Mouse (Mus musculus) hindbrain, embryonic 13.5 days (tissue): Measurements from ENCODE around the gene Oas1h. TPM values are rescaled to one million over a fixed set of nuclear protein-coding genes. Genes with fewer than 3 reads are reported as not detected.
"Not testable (repeated sequence)": the region's sequence is repeated elsewhere in the genome, so short reads cannot be mapped to it uniquely, and the experiment has no call there.

Experiments
- ATAC-seq: fragments of 200-750 bp; cut with Nextera tagmentation; 2 replicates; pipeline ENCODE4 v1.8.0; 2017; ENCODE audit warnings: moderate TSS enrichment; ENCODE audit not compliant: low FRiP score
- H3K27ac ChIP-seq: fragments of 300-500 bp; sonication (generic); 2 replicates; pipeline ENCODE4 v1.5.1; 2015; ENCODE audit warnings: inconsistent platforms, mild to moderate bottlenecking, moderate library complexity
- H3K27me3 ChIP-seq: fragments of 300-500 bp; sonication (generic); 2 replicates; pipeline ENCODE4 v1.6.1; 2015; ENCODE audit warnings: mild to moderate bottlenecking, inconsistent platforms
- H3K36me3 ChIP-seq: fragments of 300-500 bp; sonication (generic); 2 replicates; pipeline ENCODE4 v1.6.1; 2015; ENCODE audit warnings: mild to moderate bottlenecking, inconsistent platforms
- H3K4me1 ChIP-seq: fragments of 300-500 bp; sonication (generic); replicated peaks from 2 replicates; pipeline ENCODE4 v1.6.1; 2015; ENCODE audit warnings: inconsistent platforms
- H3K4me2 ChIP-seq: fragments of 300-500 bp; sonication (generic); 2 replicates; pipeline ENCODE4 v1.6.1; 2015; ENCODE audit warnings: inconsistent platforms, mild to moderate bottlenecking, moderate library complexity
- H3K4me3 ChIP-seq: fragments of 300-500 bp; sonication (generic); 2 replicates; pipeline ENCODE4 v1.5.1; 2015; ENCODE audit warnings: mild to moderate bottlenecking, inconsistent platforms
- H3K9ac ChIP-seq: fragments of 300-500 bp; sonication (generic); 2 replicates; pipeline ENCODE4 v1.6.1; 2015; ENCODE audit warnings: mild to moderate bottlenecking, inconsistent platforms
- H3K9me3 ChIP-seq: fragments of 300-500 bp; sonication (generic); 2 replicates; pipeline ENCODE4 v1.6.1; 2016; ENCODE audit warnings: inconsistent platforms
- WGBS: fragments of 180-500 bp; shearing (Covaris S2); methylation state at CpG from one replicate; pipeline ENCODE4 v1.1.7; 2015; 5-methylcytosine and 5-hydroxymethylcytosine counted together
- microRNA-seq: library from miRNA; unstranded; fragments of <30 nt; microRNA quantifications from one replicate; pipeline ENCODE4, GENCODE M21; 2016
- polyA plus RNA-seq: library from polyadenylated mRNA; unstranded; fragments of >200 nt; fragmentation: Nextera tagmentation; extraction: Ambion mirVana; gene quantifications from 2 replicates; pipeline ENCODE4 v1.2.1, GENCODE M21; 2015

The Oas1h gene
- polyA plus RNA-seq, 1 experiment from 2014 or later: not detected

DNA sequence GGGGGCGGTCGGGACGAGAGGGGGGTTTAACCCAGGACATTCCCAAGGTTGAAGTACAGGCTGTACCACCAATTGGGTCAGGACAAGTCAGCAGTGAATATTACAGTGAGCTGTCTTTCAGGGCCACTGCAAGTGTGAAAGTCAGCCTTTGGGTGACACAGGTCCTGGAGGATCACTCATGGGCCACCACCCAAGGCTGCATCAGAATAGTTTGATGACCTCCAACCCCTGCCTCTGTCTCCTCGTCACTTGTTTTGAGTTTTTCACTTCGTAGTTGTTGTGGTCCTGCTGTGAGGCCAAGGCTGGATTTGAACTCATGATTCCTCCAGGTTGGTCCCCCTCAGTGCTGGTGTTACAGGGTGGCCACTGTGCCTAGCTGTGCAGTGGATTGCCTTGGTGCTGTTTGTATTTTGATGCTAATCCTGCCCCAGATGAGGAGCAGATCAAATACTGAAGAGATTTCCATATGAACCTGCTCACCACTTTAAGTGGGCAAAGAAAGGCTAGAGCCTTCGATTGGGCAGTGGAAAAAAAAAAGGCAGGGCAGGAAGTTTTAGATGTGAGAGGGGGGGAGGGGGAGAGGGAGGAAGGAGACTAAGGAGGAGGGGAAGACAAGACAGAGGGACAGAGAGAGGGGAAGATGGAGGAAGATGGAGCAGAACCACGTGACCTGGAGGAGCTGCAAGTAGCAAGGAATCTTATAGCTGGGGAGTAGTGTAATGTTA is 47.1 kb downstream of the Oas1h start:
- Histone ChIP-seq H3K9ac (no peak overlapping the region), H3K36me3 (no peaks in the 10 kb centered on the region), H3K9me3 (no peaks in the 10 kb centered on the region; the same call in 1 of the 2 replicates), H3K4me1 (no peaks in the 10 kb centered on the region), H3K27me3 (no peaks in the 10 kb centered on the region), H3K27ac (no peak overlapping the region), H3K4me2 (no peak overlapping the region), H3K4me3 (no peak overlapping the region)
- WGBS: 39% methylated on average over 7 of the region's 7 CpGs
- ATAC-seq: no peak

DNA sequence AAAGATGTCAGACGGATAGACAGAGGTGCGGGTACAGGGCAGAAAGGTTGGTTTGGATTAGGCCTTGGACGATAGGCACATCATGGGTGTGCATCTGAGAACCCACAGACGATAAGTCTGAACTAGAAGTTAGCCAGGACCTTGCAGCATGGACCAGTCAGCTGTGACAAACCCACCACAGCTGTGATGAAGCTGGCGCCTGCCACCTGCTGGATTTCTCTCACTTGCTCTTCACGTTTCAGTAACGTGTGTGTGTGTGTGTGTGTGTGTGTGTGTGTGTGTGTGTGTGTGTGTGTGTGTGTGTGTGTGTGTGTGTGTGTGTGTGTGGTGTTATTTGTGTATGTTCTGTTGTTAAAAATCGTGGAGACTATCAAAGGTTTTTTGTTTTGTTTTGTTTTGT is 53.0 kb downstream of the Oas1h start, which contains the start of gene Oas1d:
TSS of gene Oas1d (plus strand) at position 333 of the 400 bp plus-strand sequence.
- WGBS: 49% methylated on average over 8 of the region's 8 CpGs
- not testable (repeated sequence) for ATAC-seq, H3K27me3 ChIP-seq, H3K4me2 ChIP-seq, H3K9ac ChIP-seq, H3K4me1 ChIP-seq, H3K27ac ChIP-seq, H3K36me3 ChIP-seq, H3K4me3 ChIP-seq, H3K9me3 ChIP-seq

DNA sequence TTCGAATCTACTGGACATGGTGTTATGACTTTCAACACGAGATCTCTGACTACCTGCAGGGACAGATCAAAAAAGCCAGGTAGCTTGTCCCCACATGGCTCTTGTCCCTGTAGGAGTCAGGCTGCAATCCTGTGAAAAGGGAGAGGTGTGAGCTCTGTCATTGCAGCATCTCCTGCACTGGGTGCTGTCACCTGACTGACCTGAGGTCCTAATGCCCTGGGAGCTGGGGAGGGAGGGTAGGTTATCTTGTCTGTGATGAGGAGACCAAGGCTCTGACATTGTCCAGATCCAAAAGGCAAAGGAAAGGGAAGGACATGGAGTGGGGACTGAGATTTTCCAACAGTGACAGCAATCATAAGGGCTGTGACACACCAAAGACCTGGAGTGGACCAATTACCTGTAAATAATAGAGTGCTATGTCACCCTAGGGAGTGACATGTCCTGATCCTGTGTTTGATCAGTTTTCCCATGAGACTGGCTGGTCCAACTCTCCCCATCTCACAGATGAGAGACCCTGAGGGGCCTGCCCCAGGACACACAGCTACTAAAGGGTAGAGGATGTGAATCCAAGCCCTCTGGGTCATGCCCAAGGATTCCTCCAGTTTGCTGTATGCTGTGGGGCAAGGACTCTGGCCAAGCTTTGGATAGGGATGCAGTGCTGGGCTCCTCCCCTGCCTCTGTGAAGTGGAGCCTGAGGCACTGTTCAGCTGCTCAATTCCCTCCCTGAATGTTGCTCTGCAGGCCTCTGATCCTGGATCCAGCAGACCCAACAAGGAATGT is 58.1 kb downstream of the Oas1h start:
- WGBS: 78% methylated on average over 2 of the region's 2 CpGs
- not testable (repeated sequence) for H3K4me1 ChIP-seq, H3K27ac ChIP-seq, H3K27me3 ChIP-seq, H3K9ac ChIP-seq, H3K4me2 ChIP-seq, H3K9me3 ChIP-seq, ATAC-seq, H3K4me3 ChIP-seq, H3K36me3 ChIP-seq

DNA sequence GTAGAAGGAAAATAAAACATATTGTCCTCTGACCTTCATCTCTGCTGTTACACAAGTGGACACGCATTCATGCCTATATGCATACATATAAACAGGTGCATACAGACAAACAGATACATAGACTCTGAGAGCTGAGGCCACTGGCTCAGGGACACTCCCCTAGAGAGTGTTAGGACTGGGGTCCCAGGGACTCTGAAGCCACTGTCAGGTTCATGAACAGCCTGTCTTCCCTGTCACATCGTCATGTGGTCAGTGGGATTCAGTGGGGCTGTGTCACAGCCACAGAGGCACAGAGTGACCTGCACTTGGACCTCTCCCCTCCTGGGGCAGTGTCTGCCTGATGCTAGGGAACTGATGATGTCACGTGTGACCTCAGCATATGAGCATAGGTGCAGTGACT is 59.1 kb downstream of the Oas1h start:
- no peak overlapping the region for H3K4me2 ChIP-seq
- WGBS: 87% methylated on average over 3 of the region's 3 CpGs
- no peak overlapping the region for H3K4me3 ChIP-seq
- no peaks in the 10 kb centered on the region for H3K36me3 ChIP-seq
- H3K27ac ChIP-seq: no peak overlapping the region
- no peaks in the 10 kb centered on the region for H3K27me3 ChIP-seq
- H3K4me1 ChIP-seq: no peaks in the 10 kb centered on the region
- no peaks in the 10 kb centered on the region for H3K9me3 ChIP-seq
- ATAC-seq: no peak
- H3K9ac ChIP-seq: no peak overlapping the region

Small RNA genes lying within 50 kb of the gene (microRNA-seq; reads per million reads assigned to microRNA genes)
- gene Gm22907: not detected

Other genes starting within 250 kb of the Oas1h start
- gene Rita1, start 248.8 kb upstream of the Oas1h start, polyA plus RNA-seq: 26.2 TPM in 2 replicates
- gene Ddx54, start 248.7 kb upstream of the Oas1h start, polyA plus RNA-seq: 44.0 and 47.7 TPM in 2 replicates
- 0.28 and 0.49 TPM in 2 replicates for gene Cfap73, start 227.2 kb upstream of the Oas1h start, polyA plus RNA-seq
- 0.14 TPM in 2 replicates for gene Rasal1, start 212.6 kb upstream of the Oas1h start, polyA plus RNA-seq
- gene Dtx1, start 149.5 kb upstream of the Oas1h start, polyA plus RNA-seq: 34.5 and 34.8 TPM in 2 replicates
- 0.14 and 0.25 TPM in 2 replicates for gene Oas2, start 111.6 kb upstream of the Oas1h start, polyA plus RNA-seq
- gene Oas3, start 83.8 kb upstream of the Oas1h start, polyA plus RNA-seq: 0.65 and 0.69 TPM in 2 replicates
- 0.35 TPM in 1 of 2 replicates, not detected in the other for gene Oas1e, start 65.9 kb upstream of the Oas1h start, polyA plus RNA-seq
- 0.54 and 0.57 TPM in 2 replicates for gene Oas1c, start 48.9 kb upstream of the Oas1h start, polyA plus RNA-seq
- gene Oas1f, start 14.1 kb upstream of the Oas1h start, polyA plus RNA-seq: not detected in 2 replicates
- gene Oas1g, start 26.2 kb downstream of the Oas1h start, polyA plus RNA-seq: 0.19 TPM in 1 of 2 replicates, not detected in the other
- gene Oas1a, start 46.1 kb downstream of the Oas1h start, polyA plus RNA-seq: 0.49 and 0.85 TPM in 2 replicates
- gene Oas1d, start 53.1 kb downstream of the Oas1h start, polyA plus RNA-seq: not detected in 2 replicates
- 15.0 and 16.1 TPM in 2 replicates for gene Rph3a, start 148.7 kb downstream of the Oas1h start, polyA plus RNA-seq